Mouse (Mus musculus): ENCODE measurements around the gene Ttll9.

Ttll9 gene

GRCm38 (mm10) chr2:153013724-153014515 is 51.6 kb downstream of the Ttll9 start:
- no peak for DNase-seq (ENCODE audit: extremely low spot score, low spot score)

GRCm38 (mm10) chr2:153014758-153015593 is 52.7 kb downstream of the Ttll9 start, which contains the start of gene Pdrg1:
Pdrg1 (minus strand) TSS chr2:153015427.
- peak; percentile 95 for DNase-seq (ENCODE audit: extremely low spot score, low spot score)

GRCm38 (mm10) chr2:153015804-153016203 is 53.5 kb downstream of the Ttll9 start:
- no peak for DNase-seq (ENCODE audit: extremely low spot score, low spot score)

DNA sequence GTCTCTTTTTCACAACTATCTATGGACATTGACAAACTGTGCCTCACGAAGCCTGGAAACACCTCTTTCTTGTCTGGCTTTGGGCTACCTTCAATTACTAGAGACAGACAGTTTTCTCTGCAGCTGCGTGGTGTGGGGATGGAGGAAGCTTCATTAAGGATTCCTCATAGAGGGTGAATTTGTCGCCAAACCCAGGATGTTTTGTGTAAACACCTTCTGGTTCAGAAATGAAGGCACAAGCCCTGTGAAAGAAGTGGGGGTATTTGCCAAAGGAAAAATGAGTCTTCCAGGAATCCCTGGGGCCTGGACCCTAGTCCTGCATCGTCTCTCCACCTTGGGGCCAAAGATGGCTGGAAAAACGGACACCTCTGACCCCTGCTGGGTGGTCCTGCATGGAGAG is 54.5 kb downstream of the Ttll9 start:
- no peak for DNase-seq (ENCODE audit: extremely low spot score, low spot score)

GRCm38 (mm10) chr2:153019355-153019754 is 57.1 kb downstream of the Ttll9 start:
- DNase-seq (ENCODE audit: extremely low spot score, low spot score): no peak

- DNase-seq (ENCODE audit: extremely low spot score, low spot score): no peak
Measured at GRCm38 (mm10) chr2:153021163-153021562, 58.9 kb downstream of the Ttll9 start.

DNA sequence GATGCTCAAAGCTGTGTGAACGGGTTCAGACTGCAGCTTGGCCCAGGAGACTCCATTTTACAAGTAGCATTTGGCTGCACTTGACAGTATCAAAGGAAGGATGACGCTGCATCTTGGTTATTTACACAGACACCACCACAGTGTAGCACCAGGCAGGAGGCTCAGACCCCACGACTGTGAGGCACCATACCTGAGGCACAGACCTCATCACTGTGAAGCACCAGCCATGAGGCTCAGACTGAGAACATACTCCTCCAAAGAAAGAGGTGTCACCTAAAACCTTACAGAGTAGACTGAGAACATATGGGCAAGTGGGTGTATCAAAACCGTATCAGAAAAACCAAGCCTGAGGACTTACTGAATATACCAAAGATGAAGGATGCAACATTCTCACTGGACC is 60.6 kb downstream of the Ttll9 start:
- no peak for DNase-seq (ENCODE audit: extremely low spot score, low spot score)

- no peak for DNase-seq (ENCODE audit: extremely low spot score, low spot score)
Measured at GRCm38 (mm10) chr2:153026052-153026451, 63.8 kb downstream of the Ttll9 start.

GRCm38 (mm10) chr2:153027501-153027900 is 65.2 kb downstream of the Ttll9 start:
- no peak for DNase-seq (ENCODE audit: extremely low spot score, low spot score)

- no peak for DNase-seq (ENCODE audit: extremely low spot score, low spot score)
Measured at GRCm38 (mm10) chr2:153030422-153030821, 68.1 kb downstream of the Ttll9 start.

DNA sequence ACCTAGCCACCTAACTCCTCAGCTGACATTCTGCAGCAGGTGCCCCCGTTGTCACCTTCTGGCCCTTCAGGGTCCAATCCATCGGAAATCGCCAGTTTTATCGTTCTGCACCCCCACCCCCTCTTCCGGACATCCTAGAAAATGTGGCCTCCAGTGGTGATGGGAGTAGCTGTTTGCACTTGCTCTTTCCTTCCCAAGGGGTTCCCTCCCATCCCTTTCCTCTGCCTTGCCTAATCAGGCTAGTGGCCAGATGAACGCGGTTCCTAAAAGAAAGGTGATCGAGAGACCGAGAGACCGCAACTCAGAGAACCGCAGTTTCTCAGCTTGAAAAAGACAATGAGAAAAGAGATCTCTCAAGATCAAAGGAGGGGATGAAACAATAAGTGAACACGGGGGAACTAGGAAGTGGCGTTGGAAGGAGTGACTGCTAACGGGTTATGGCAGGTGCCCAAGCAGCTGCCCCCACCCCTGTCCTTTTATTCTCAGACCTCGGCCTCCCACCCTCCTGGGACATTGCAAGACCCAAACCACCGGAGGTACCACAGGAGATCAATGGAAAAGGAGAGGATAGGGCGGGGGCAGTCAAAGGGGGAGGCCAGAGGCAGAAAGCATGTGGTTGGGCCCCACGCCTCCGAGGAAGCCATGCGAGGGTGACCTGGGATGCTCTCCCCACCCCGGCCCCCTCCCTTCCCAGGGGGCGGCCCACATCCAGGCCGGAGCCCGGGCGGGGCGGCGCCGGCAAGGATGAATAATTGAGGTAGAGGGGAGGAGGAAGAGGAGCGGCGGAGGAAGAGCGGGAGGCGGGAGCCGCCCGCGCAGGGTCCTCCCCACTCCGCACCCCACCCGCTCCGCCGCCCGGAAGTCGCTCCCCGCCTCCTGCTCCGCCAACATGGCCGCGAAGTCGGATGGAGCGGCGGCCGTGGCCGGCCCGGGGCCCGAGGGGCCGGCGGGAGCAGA is 69.1 kb downstream of the Ttll9 start, which contains the start of gene Xkr7:
TSS of gene Xkr7 (plus strand) at position 727 of the 957 bp plus-strand sequence.
- peak; percentile 49 for DNase-seq (ENCODE audit: extremely low spot score, low spot score)

DNA sequence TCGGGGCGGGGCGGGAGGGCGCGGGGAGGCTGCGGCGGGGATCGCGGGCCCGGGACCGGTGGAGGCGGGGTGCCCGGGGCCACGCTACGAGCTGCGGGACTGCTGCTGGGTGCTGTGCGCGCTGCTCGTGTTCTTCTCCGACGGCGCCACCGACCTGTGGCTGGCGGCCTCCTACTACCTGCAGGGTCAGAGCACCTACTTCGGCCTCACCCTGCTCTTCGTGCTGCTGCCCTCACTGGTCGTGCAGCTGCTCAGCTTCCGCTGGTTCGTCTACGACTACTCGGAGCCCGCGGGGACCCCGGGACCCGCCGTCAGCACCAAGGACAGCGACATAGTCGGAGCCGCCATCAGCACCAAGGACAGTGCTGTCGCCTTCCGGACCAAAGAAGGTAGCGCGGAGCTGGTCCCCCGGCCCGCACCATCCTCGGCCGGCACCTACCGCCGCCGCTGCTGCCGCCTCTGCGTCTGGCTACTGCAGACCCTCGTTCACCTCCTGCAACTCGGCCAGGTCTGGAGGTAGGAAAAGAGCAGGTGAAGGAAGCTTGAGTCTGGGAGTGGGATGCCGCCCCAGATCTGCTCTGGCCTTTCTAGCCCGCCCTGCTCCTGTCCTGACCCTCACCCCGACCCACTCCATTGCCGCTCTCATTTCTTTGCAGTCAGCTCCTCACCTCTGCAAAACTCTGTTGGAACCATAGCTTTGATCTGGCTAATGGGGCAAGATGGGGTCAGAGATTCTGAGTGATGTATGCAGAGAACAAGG is 70.0 kb downstream of the Ttll9 start:
- DNase-seq (ENCODE audit: extremely low spot score, low spot score): peak; percentile 92

GRCm38 (mm10) chr2:153032973-153033372 is 70.7 kb downstream of the Ttll9 start:
- DNase-seq (ENCODE audit: extremely low spot score, low spot score): no peak

GRCm38 (mm10) chr2:153033545-153034230 is 71.4 kb downstream of the Ttll9 start:
- no peak for DNase-seq (ENCODE audit: extremely low spot score, low spot score)

- DNase-seq (ENCODE audit: extremely low spot score, low spot score): no peak
Measured at GRCm38 (mm10) chr2:153036690-153037089, 74.4 kb downstream of the Ttll9 start.

GRCm38 (mm10) chr2:153043886-153044285 is 81.6 kb downstream of the Ttll9 start:
- DNase-seq (ENCODE audit: extremely low spot score, low spot score): no peak

GRCm38 (mm10) chr2:153045884-153046299 is 83.6 kb downstream of the Ttll9 start:
- no peak for DNase-seq (ENCODE audit: extremely low spot score, low spot score)

DNA sequence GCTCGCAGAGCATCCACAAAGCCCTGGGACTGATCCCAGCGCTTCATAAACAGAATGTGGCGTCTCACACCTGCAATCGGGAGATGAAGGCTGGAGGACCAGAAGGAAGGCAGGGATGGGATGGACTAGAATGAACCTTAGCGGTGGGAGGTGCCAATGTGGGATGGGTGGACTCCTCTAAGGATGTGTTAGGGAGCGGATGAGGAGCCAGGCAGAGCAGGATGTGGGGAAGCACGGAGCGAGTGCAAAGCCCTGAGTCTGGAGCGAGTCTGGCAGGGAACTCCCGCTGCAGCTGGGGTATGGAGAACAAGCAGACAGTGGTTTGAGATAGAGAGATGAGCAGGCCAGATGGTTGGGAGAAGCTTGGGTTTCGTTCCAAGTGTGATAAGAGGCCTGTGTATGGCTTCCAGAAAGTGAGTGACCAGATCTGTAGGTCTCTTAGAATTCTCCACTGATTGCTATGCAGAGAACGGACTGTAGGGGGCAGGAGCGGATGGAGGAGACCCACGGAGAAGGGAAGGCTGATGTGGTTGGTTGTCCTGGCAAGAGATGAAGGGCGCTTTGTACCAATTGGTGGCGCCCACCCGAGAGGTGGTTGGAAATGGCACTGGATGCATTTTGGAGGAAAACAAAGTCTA is 85.7 kb downstream of the Ttll9 start:
- peak; percentile 59 for DNase-seq (ENCODE audit: extremely low spot score, low spot score)

- DNase-seq (ENCODE audit: extremely low spot score, low spot score): no peak
Measured at GRCm38 (mm10) chr2:153049288-153049996, 87.2 kb downstream of the Ttll9 start.
